Mouse (Mus musculus) neural tube, embryonic 10.5 days (tissue): Measurements from ENCODE around the gene Vmn1r155.
"Not testable (repeated sequence)": the region's sequence is repeated elsewhere in the genome, so short reads cannot be mapped to it uniquely, and the experiment has no call there.

Experiments used
- DNase-seq: peaks from one replicate; pipeline ENCODE4 v3.0.0-alpha.2; 2017; ENCODE audit warnings: low spot score; ENCODE audit errors: extremely low spot score

Vmn1r155 gene

GRCm38 (mm10) chr7:22657718-22658117, at the start of gene Vmn1r155:
TSS of gene Vmn1r155 (plus strand) at chr7:22658018.
- DNase-seq: not testable (repeated sequence)

GRCm38 (mm10) chr7:22692217-22692616, 34.4 kb downstream of the Vmn1r155 start, which contains the start of gene Gm8693:
TSS of gene Gm8693 (minus strand) at chr7:22692317.
- not testable (repeated sequence) for DNase-seq
